Mouse (Mus musculus) induced T-regulatory cell, adult 2 months (primary cell): Measurements from ENCODE around the gene Gm3594.
"Not testable (repeated sequence)": the region's sequence is repeated elsewhere in the genome, so short reads cannot be mapped to it uniquely, and the experiment has no call there.

ENCODE experiments used
- DNase-seq: peaks from one replicate; pipeline ENCODE4 v3.0.0-alpha.2; 2012; ENCODE audit warnings: low read depth

Gm3594 gene

GRCm38 (mm10) chr14:6444511-6444910 lies at the start of gene Gm3594:
TSS of gene Gm3594 (minus strand) at chr14:6444611.
- DNase-seq: not testable (repeated sequence)

DNA sequence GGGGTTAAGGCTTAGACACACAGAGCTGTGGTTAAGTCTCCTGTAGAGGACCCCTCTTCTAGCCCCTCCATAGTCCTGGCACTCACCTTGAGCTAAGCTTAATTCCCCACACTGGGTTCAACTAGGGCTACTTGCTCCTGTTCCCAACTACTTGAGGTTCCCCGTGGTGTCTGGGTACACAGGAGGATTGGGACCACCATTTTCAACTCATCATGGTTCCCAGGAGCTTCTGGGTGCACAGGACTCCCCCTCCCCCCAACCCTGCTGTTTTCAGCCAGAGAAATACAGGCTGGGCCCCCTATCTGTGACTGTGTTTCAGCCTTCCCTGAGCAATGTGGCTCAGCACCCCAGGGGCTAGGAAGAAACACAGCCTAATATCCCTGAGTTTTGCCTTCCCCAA lies 41.9 kb upstream of the Gm3594 start:
- DNase-seq: not testable (repeated sequence)

GRCm38 (mm10) chr14:6485541-6485940 lies 41.1 kb upstream of the Gm3594 start:
- not testable (repeated sequence) for DNase-seq

DNA sequence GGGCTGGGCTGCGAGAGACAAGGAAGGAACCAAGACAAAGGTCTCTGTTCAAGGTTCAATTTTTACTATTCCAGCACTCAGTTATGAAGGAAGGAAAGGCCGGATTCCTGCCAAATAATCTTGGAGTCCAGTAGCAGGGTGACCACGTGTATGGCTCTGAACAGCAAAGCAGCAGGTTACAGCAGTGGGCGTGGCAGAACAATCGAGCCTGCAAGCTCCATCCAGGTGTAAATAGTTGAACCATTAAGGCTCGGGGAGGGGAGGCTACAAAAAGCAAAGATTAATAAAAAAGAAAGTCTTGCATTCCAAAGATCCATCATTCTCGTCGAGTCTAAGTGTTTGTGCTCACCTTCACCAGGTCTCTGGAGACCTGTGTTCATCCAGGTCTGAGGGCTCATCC lies 37.7 kb upstream of the Gm3594 start:
- DNase-seq: not testable (repeated sequence)

DNA sequence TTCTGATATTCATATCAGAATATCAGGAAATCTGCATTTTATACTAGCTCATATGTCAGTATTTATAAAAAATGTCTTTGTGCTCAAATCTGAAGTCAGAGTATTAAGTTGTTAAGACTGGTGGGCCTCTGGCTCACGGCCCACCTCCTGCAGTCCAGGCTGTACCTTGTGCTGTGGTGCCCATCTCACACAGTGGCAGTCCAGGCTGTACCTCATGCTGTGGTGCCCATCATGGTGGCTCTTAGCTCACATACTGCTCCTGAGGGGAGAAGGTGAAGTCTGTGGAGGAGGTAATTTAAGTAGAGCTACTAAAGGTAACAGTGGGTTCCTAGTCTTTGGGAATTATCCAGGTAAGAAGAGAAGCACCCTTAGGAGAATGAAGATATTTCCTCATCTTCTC lies 27.4 kb upstream of the Gm3594 start:
- DNase-seq: not testable (repeated sequence)

DNA sequence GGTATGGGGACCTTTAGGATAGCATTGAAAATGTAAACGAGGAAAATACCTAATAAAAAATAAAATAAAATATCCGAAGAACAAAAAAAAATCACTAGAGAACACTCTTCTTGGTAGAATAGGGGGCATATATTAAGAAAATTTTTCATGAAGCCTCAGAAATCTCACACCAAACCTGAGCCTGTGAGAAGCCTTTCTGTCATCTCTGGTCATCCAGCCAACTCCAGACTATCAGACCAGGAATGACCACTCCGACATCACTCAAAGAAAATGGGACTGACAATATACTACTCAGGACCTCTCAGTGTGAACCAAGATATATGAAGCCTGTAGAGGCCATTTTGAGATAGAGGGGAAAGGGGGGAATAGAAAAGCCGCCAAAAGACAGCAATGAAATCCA lies 3.6 kb downstream of the Gm3594 start:
- not testable (repeated sequence) for DNase-seq

GRCm38 (mm10) chr14:6440206-6440605 lies 4.2 kb downstream of the Gm3594 start:
- not testable (repeated sequence) for DNase-seq

GRCm38 (mm10) chr14:6426766-6427165 lies 17.6 kb downstream of the Gm3594 start:
- DNase-seq: not testable (repeated sequence)

- not testable (repeated sequence) for DNase-seq
These were observed 18.1 kb downstream of the Gm3594 start for GRCm38 (mm10) chr14:6426353-6426752.

DNA sequence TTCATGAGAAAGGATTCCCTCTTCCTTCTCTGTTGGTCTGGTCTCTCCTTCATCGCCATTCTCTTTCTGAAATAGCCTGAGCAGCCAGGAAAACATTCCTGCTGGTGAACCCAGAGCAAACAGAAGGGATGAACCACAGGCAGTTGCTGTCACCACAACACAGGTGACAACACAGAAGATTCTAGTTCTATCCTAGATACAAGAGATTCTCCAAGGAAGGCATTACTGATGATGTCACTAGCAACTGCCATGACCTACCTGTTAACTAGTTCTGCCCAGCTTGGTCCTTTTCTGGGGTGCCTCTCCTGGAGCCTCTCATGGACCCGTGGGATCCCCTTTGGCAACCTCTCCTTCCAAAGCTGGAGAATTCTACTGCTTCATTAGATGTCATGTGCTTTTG lies 32.0 kb downstream of the Gm3594 start, which contains the start of gene Gm3591:
Gene Gm3591 (minus strand): TSS at position 101 of the 400 bp plus-strand sequence.
- DNase-seq: not testable (repeated sequence)

DNA sequence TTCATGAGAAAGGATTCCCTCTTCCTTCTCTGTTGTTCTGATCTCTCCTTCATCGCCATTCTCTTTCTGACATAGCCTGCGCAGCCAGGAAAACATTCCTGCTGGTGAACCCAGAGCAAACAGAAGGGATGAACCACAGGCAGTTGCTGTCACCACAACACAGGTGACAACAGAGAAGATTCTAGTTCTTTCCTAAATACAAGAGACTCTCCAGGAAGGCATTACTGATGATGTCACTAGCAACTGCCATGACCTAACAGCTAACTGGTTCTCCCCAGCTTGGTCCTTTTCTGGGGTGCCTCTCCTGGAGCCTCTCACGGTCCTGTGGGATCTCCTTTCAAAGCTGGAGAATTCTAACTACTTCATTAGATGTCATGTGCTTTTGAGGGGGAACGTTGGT lies 54.2 kb downstream of the Gm3594 start, which contains the start of gene Gm16440:
Gene Gm16440 (minus strand): TSS at position 101 of the 400 bp plus-strand sequence.
- DNase-seq: not testable (repeated sequence)
